Mouse (Mus musculus) liver, embryonic 11.5 days (tissue): Measurements from ENCODE around the gene Lysmd3. TPM values are rescaled to one million over a fixed set of nuclear protein-coding genes. Genes with fewer than 3 reads are reported as not detected.
"Not testable (repeated sequence)": the region's sequence is repeated elsewhere in the genome, so short reads cannot be mapped to it uniquely, and the experiment has no call there.

Experiments used
- ATAC-seq: fragments of 200-750 bp; cut with Nextera tagmentation; replicated peaks from 2 replicates; pipeline ENCODE4 v1.8.0; 2017; ENCODE audit warnings: moderate number of reproducible peaks, mild to moderate bottlenecking, moderate TSS enrichment, moderate library complexity; ENCODE audit not compliant: low FRiP score
- DNase-seq: peaks from one replicate; pipeline ENCODE4 v3.0.0-alpha.2; 2017; ENCODE audit warnings: low spot score
- H3K27ac ChIP-seq: fragments of 300-500 bp; sonication (generic); 2 replicates; pipeline ENCODE4 v1.5.1; 2014; ENCODE audit warnings: mild to moderate bottlenecking, low read depth, low read length, control low read depth
- H3K27me3 ChIP-seq: fragments of 300-500 bp; sonication (generic); replicated peaks from 2 replicates; pipeline ENCODE4 v1.6.1; 2014; ENCODE audit warnings: low read length, mixed read lengths; ENCODE audit not compliant: control insufficient read depth, insufficient read depth
- H3K36me3 ChIP-seq: fragments of 300-500 bp; sonication (generic); 2 replicates; pipeline ENCODE4 v1.6.1; 2014; ENCODE audit warnings: mild to moderate bottlenecking, low read length, moderate library complexity, mixed read lengths; ENCODE audit not compliant: control insufficient read depth, insufficient read depth
- H3K4me1 ChIP-seq: fragments of 300-500 bp; sonication (generic); replicated peaks from 2 replicates; pipeline ENCODE4 v1.6.1; 2014; ENCODE audit warnings: low read length, mixed read lengths; ENCODE audit not compliant: control insufficient read depth, insufficient read depth
- H3K4me2 ChIP-seq: fragments of 300-500 bp; sonication (generic); 2 replicates; pipeline ENCODE4 v1.6.1; 2014; ENCODE audit warnings: mild to moderate bottlenecking, control low read depth, moderate library complexity
- H3K4me3 ChIP-seq: fragments of 300-500 bp; sonication (generic); 2 replicates; pipeline ENCODE4 v1.5.1; 2014; ENCODE audit warnings: low read depth, low read length, control low read depth
- H3K9ac ChIP-seq: fragments of 300-500 bp; sonication (generic); 2 replicates; pipeline ENCODE4 v1.6.1; 2014; ENCODE audit warnings: low read depth, low read length, control low read depth
- H3K9me3 ChIP-seq: fragments of 300-500 bp; sonication (generic); 2 replicates; pipeline ENCODE4 v1.6.1; 2016; ENCODE audit warnings: low read length, inconsistent platforms, mixed read lengths; ENCODE audit not compliant: control insufficient read depth
- WGBS: fragments of 180-500 bp; shearing (Covaris S2); extraction: QIAGEN DNeasy Blood & Tissue Kit; methylation state at CpG from one replicate; pipeline ENCODE4 v1.1.7; 2014; 5-methylcytosine and 5-hydroxymethylcytosine counted together
- polyA plus RNA-seq: library from polyadenylated mRNA; unstranded; fragments of >200 nt; fragmentation: Nextera tagmentation; extraction: Ambion mirVana; gene quantifications from 2 replicates; pipeline ENCODE4 v1.2.1, GENCODE M21; 2014

The Lysmd3 gene
- 22.4 and 29.3 TPM in 2 replicates for polyA plus RNA-seq

DNA sequence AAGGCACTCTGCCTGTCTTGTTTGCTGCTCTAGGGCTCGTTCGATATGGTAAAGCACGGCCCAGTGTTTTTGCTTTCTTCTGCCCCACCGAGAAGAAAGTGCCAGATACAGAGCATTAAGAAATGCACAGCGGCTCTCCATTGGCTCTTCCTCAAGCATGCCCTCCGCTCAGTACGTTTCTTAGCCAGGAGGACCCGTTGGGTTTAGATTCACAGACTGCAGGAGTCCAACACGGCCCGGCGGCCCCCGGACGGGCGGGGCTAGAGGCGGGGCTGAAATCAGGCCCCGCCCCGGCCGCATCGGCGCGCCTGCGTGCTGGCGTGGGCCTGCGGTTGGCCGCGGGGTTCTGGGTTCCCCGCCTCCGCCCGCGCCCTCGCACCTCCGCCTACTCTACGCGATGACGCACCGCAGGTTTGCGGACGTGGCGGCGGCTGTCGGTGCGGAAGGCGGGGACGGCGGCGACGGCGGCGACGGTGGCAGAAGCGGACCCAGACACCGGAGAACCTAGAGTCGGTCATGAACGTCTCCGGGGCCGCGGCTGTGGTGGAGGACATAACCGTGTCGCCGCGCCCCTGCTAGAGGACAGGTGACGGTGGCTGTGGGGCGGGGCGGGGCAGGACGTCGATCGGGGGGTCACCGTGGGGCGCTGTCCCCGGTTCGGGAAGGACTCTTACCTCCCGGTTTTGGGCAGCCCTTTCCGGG, at the start of gene Lysmd3:
TSS of gene Lysmd3 (plus strand) at position 313 of the 702 bp plus-strand sequence.
- Histone ChIP-seq H3K27me3 (no peaks in the 10 kb centered on the region), H3K9me3 (no peaks in the 10 kb centered on the region), H3K4me1 (peaks cover 13% of the 10 kb centered on the region), H3K27ac (peak within 1 kb of the TSS; percentile 94), H3K4me2 (peak within 1 kb of the TSS; percentile 90), H3K36me3 (no peaks in the 10 kb centered on the region), H3K9ac (peak within 1 kb of the TSS; percentile 87), H3K4me3 (peak within 1 kb of the TSS; percentile 85)
- DNase-seq (peak; percentile 92), ATAC-seq (peak; percentile 97)
- WGBS: under 1% methylated on average over 71 of the region's 73 CpGs

DNA sequence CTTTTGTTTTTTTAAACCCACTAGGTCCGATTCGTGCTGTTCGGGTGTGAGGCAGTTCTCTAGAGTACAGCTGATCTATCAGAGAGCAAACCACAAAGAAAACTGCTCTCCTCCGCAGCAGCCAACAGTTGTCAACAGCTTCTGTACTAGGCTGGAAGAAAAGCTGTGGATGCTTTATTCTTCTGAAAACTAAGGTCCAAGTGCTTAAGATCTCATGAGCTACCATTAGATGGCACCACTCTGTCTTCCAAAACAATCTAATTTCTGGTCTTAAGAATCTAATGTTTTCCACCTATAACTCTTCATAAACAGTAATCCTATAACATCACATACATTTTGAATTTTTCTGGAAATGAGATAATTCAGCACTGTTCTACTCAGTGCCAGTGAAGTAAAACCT, 47.1 kb upstream of the Lysmd3 start:
- DNase-seq: no peak
- WGBS: 81% methylated on average over 4 of the region's 4 CpGs
- no peak for ATAC-seq

DNA sequence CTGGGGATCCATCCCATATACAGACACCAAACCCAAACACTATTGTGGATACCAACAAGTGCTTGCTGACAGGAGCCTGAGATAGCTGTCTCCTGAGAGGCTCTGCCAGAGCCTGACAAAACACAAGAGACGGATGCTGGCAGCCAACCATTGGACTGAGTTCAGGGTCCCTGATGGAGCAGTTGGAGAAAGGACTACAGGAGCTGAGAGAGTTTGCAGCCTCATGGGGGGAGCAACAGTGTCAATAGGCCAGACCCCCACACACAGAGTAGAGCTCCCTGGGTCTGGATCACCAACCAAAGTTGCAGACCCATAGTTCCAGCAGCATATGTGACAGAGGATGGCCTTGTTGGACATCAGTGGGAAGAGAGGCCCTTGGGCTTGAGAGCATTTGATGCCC, 29.6 kb upstream of the Lysmd3 start:
- H3K36me3 ChIP-seq, H3K4me3 ChIP-seq, H3K9ac ChIP-seq, H3K9me3 ChIP-seq, H3K4me2 ChIP-seq, DNase-seq, H3K27ac ChIP-seq, H3K4me1 ChIP-seq, ATAC-seq: not testable (repeated sequence)
- H3K27me3 ChIP-seq: peaks cover 16% of the 10 kb centered on the region
- 69% methylated on average over 1 of the region's 1 CpGs for WGBS

More for the DNA sequence above, 47.1 kb upstream of the Lysmd3 start:
- no peak overlapping the region for H3K4me2 ChIP-seq
- no peaks in the 10 kb centered on the region for H3K9me3 ChIP-seq
- H3K27ac ChIP-seq: no peak overlapping the region
- H3K36me3 ChIP-seq: no peaks in the 10 kb centered on the region
- no peaks in the 10 kb centered on the region for H3K4me1 ChIP-seq
- no peaks in the 10 kb centered on the region for H3K27me3 ChIP-seq
- no peak overlapping the region for H3K9ac ChIP-seq
- no peak overlapping the region for H3K4me3 ChIP-seq

GRCm38 (mm10) chr13:81628631-81629190, 28.8 kb upstream of the Lysmd3 start:
- H3K27ac ChIP-seq: no peak overlapping the region
- no peak for ATAC-seq
- 65% methylated on average over 2 of the region's 2 CpGs for WGBS

DNA sequence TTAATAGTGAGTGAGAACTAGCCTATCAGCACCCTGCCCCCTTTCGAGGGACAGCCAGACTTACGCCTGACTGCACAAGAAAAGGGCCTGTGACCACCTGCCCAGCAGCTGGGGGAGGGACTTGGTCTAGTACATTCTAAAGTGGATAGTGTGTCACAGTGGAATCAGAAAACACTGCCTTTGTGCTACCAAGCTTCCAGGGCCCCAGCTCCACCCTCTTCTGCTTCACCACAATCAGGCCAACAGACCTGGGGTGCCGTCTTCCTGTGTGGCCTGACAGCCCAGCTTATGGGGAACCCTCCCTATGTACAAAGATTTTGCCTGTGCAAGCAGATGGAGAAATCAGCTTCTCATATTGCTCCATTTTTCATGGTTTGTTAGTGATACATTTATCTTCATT, 28.1 kb upstream of the Lysmd3 start:
- H3K4me1 ChIP-seq: no peaks in the 10 kb centered on the region
- DNase-seq (no peak), ATAC-seq (no peak)
- H3K4me2 ChIP-seq: no peak overlapping the region
- WGBS: 72% methylated on average over 3 of the region's 3 CpGs
- no peaks in the 10 kb centered on the region for H3K9me3 ChIP-seq
- no peaks in the 10 kb centered on the region for H3K36me3 ChIP-seq
- H3K27me3 ChIP-seq: peaks cover 29% of the 10 kb centered on the region
- no peak overlapping the region for H3K4me3 ChIP-seq
- no peak overlapping the region for H3K27ac ChIP-seq
- no peak overlapping the region for H3K9ac ChIP-seq

More at GRCm38 (mm10) chr13:81628631-81629190, 28.8 kb upstream of the Lysmd3 start:
- H3K4me2 ChIP-seq: no peak overlapping the region
- no peaks in the 10 kb centered on the region for H3K4me1 ChIP-seq
- H3K36me3 ChIP-seq: no peaks in the 10 kb centered on the region
- DNase-seq: no peak
- no peak overlapping the region for H3K4me3 ChIP-seq
- H3K9ac ChIP-seq: no peak overlapping the region
- H3K9me3 ChIP-seq: no peaks in the 10 kb centered on the region
- H3K27me3 ChIP-seq: peaks cover 23% of the 10 kb centered on the region

DNA sequence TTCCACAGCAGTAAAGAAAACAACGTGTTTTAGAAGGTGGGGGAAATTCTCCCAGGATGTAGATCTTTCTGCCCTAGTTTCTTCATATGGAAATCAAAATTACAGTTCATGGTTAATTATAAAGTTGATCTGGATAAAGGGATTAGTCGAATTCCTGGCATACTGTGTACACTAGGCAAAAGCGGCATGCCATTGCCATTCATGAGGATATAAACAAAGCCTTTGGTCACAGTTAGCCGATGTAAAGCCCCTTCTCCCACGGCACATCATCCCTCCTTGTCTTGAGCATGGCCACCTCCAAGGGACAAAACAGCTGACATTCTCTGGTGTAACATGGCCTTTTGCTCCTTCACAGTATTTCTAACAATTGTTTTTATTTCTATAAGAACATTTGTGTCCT, 26.9 kb upstream of the Lysmd3 start:
- Histone ChIP-seq H3K9ac (no peak overlapping the region), H3K27me3 (peaks cover 33% of the 10 kb centered on the region), H3K9me3 (no peaks in the 10 kb centered on the region), H3K27ac (no peak overlapping the region), H3K36me3 (no peaks in the 10 kb centered on the region), H3K4me1 (no peaks in the 10 kb centered on the region), H3K4me2 (no peak overlapping the region), H3K4me3 (no peak overlapping the region)
- ATAC-seq (no peak), DNase-seq (no peak)
- 75% methylated on average over 5 of the region's 5 CpGs for WGBS

GRCm38 (mm10) chr13:81632720-81633415, 24.6 kb upstream of the Lysmd3 start, which contains the start of gene Adgrv1:
Adgrv1 (minus strand) TSS chr13:81633154.
- Histone ChIP-seq H3K27me3 (peaks cover 33% of the 10 kb centered on the region), H3K36me3 (no peaks in the 10 kb centered on the region), H3K27ac (no peak within 1 kb of the TSS), H3K9ac (no peak within 1 kb of the TSS), H3K9me3 (no peaks in the 10 kb centered on the region), H3K4me3 (peak within 1 kb of the TSS; percentile 39), H3K4me1 (no peaks in the 10 kb centered on the region), H3K4me2 (peak within 1 kb of the TSS; percentile 68)
- DNase-seq (peak; percentile 63), ATAC-seq (peak; percentile 90)
- 5% methylated on average over 42 of the region's 42 CpGs for WGBS

DNA sequence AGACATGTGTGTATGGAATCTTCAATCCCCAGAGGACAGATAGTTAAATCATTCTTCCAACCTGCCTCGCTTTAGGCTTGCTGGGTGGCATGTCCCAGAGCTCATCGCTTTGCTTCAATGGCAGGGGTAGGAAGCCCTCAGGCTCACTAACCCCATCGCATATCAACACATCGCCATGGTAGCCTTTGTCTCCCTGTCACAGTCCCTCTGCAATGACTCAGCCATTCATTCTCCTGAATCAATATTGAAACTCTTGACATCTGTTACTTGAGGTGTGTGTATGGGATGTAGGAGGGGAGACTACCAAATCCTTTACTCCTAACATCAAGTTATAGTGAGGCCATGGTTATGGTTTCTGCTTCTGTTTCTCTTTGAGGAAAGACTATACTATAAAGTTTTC, 17.8 kb upstream of the Lysmd3 start:
- no peak for DNase-seq
- Histone ChIP-seq H3K4me2 (no peak overlapping the region), H3K27ac (no peak overlapping the region), H3K36me3 (no peaks in the 10 kb centered on the region), H3K27me3 (peaks cover 2% of the 10 kb centered on the region; the same call in 1 of the 2 replicates), H3K9me3 (no peaks in the 10 kb centered on the region), H3K9ac (no peak overlapping the region), H3K4me1 (peaks cover 8% of the 10 kb centered on the region; the same call in 1 of the 2 replicates), H3K4me3 (no peak overlapping the region)
- 47% methylated on average over 4 of the region's 4 CpGs for WGBS
- ATAC-seq: no peak
